Mouse (Mus musculus) midbrain, embryonic 13.5 days (tissue): Measurements from ENCODE around the gene Kpna1. TPM values are rescaled to one million over a fixed set of nuclear protein-coding genes. Genes with fewer than 3 reads are reported as not detected.

ENCODE experiments used
- ATAC-seq: fragments of 200-750 bp; cut with Nextera tagmentation; 2 replicates; pipeline ENCODE4 v1.8.0; 2017; ENCODE audit warnings: mild to moderate bottlenecking, moderate TSS enrichment, moderate library complexity
- H3K27ac ChIP-seq: fragments of 300-500 bp; sonication (generic); 2 replicates; pipeline ENCODE4 v1.5.1; 2015; ENCODE audit warnings: inconsistent platforms, mild to moderate bottlenecking, moderate library complexity
- H3K27me3 ChIP-seq: fragments of 300-500 bp; sonication (generic); 2 replicates; pipeline ENCODE4 v1.6.1; 2015; ENCODE audit warnings: mild to moderate bottlenecking, inconsistent platforms
- H3K36me3 ChIP-seq: fragments of 300-500 bp; sonication (generic); 2 replicates; pipeline ENCODE4 v1.6.1; 2015; ENCODE audit warnings: mild to moderate bottlenecking, inconsistent platforms
- H3K4me1 ChIP-seq: fragments of 300-500 bp; sonication (generic); replicated peaks from 2 replicates; pipeline ENCODE4 v1.6.1; 2015; ENCODE audit warnings: inconsistent platforms
- H3K4me2 ChIP-seq: fragments of 300-500 bp; sonication (generic); replicated peaks from 2 replicates; pipeline ENCODE4 v1.6.1; 2015; ENCODE audit warnings: moderate library complexity, mild to moderate bottlenecking, inconsistent platforms
- H3K4me3 ChIP-seq: fragments of 300-500 bp; sonication (generic); replicated peaks from 2 replicates; pipeline ENCODE4 v1.5.1; 2015; ENCODE audit warnings: mild to moderate bottlenecking, inconsistent platforms
- H3K9ac ChIP-seq: fragments of 300-500 bp; sonication (generic); replicated peaks from 2 replicates; pipeline ENCODE4 v1.6.1; 2015; ENCODE audit warnings: mild to moderate bottlenecking, inconsistent platforms
- H3K9me3 ChIP-seq: fragments of 300-500 bp; sonication (generic); 2 replicates; pipeline ENCODE4 v1.6.1; 2016; ENCODE audit warnings: mild to moderate bottlenecking, inconsistent platforms
- WGBS: fragments of 180-500 bp; shearing (Covaris S2); methylation state at CpG from one replicate; pipeline ENCODE4 v1.1.7; 2015; 5-methylcytosine and 5-hydroxymethylcytosine counted together
- polyA plus RNA-seq: library from polyadenylated mRNA; unstranded; fragments of >200 nt; fragmentation: Nextera tagmentation; extraction: Ambion mirVana; gene quantifications from 2 replicates; pipeline ENCODE4 v1.2.1, GENCODE M21; 2015

Gene Kpna1
- polyA plus RNA-seq, 1 experiment from 2014 or later, result 79.8 TPM

DNA sequence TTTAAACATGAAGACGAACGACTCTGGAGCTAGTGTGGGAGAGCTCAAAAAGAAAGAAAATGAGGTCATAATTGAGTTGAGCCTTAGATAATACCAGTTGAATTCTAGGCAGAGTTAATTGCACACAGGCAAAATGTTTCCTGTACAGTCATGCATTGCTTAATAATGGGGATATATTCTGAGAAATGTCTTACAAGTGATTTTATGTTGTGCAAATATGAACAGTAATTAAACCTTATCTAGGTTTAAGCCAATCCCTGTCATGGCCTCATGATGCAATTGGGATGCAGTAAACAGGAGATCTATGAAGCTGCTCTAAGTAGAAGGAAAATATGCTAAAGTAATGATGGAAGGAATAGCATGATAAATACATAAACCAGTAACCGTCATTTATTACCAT is 96.2 kb downstream of the Kpna1 start:
- H3K27ac ChIP-seq, result no peak overlapping the region
- ATAC-seq, result no peak
- H3K9me3 ChIP-seq, result no peaks in the 10 kb centered on the region
- H3K4me2 ChIP-seq, result no peak overlapping the region
- H3K36me3 ChIP-seq, result no peaks in the 10 kb centered on the region
- H3K4me3 ChIP-seq, result no peak overlapping the region
- 94% methylated on average over 3 of the region's 3 CpGs for WGBS
- H3K27me3 ChIP-seq, result no peaks in the 10 kb centered on the region
- no peak overlapping the region for H3K9ac ChIP-seq
- peaks cover 15% of the 10 kb centered on the region for H3K4me1 ChIP-seq

GRCm38 (mm10) chr16:36079916-36080315 is 101.4 kb downstream of the Kpna1 start:
- no peaks in the 10 kb centered on the region for H3K27me3 ChIP-seq
- ATAC-seq, result no peak
- H3K4me2 ChIP-seq, result no peak overlapping the region
- H3K36me3 ChIP-seq, result 0 out of 2 replicates have a peak, but pooled peaks cover 12% of the 10 kb centered on the region
- H3K9ac ChIP-seq, result no peak overlapping the region
- no peak overlapping the region for H3K4me3 ChIP-seq
- WGBS, result over 99% methylated on average over 3 of the region's 3 CpGs
- no peaks in the 10 kb centered on the region for H3K9me3 ChIP-seq
- H3K27ac ChIP-seq, result no peak overlapping the region
- H3K4me1 ChIP-seq, result no peaks in the 10 kb centered on the region

Other genes starting within 250 kb of the Kpna1 start
- gene Dirc2, start 209.4 kb upstream of the Kpna1 start, polyA plus RNA-seq, result 22.7 and 27.9 TPM in 2 replicates
- gene Hspbap1, start 208.4 kb upstream of the Kpna1 start, polyA plus RNA-seq, result 19.7 and 21.9 TPM in 2 replicates
- 0.24 and 0.35 TPM in 2 replicates for gene Parp14, start 107.2 kb upstream of the Kpna1 start, polyA plus RNA-seq
- 1.5 and 1.8 TPM in 2 replicates for gene Parp9, start 40.3 kb upstream of the Kpna1 start, polyA plus RNA-seq
- gene Dtx3l, start 39.6 kb upstream of the Kpna1 start, polyA plus RNA-seq, result 1.3 and 1.4 TPM in 2 replicates
- gene Wdr5b, start 62.4 kb downstream of the Kpna1 start, polyA plus RNA-seq, result 14.5 and 14.8 TPM in 2 replicates
- gene Fam162a, start 92.8 kb downstream of the Kpna1 start, polyA plus RNA-seq, result 158 and 170 TPM in 2 replicates
- 44.8 and 45.6 TPM in 2 replicates for gene Ccdc58, start 92.9 kb downstream of the Kpna1 start, polyA plus RNA-seq
- gene Csta1, start 152.5 kb downstream of the Kpna1 start, polyA plus RNA-seq, result not detected in 2 replicates
- 0.59 TPM in 1 of 2 replicates, not detected in the other for gene Stfa2l1, start 178.1 kb downstream of the Kpna1 start, polyA plus RNA-seq
- 1.1 TPM in 1 of 2 replicates, not detected in the other for gene Gm5483, start 205.5 kb downstream of the Kpna1 start, polyA plus RNA-seq
- gene Gm5416, start 231.7 kb downstream of the Kpna1 start, polyA plus RNA-seq, result not detected in 2 replicates
- gene 2010005H15Rik, start 242.7 kb downstream of the Kpna1 start, polyA plus RNA-seq, result 1.4 TPM in 1 of 2 replicates, not detected in the other